Mouse (Mus musculus) forebrain, embryonic 15.5 days (tissue): Measurements from ENCODE around the gene Dusp12. TPM values are rescaled to one million over a fixed set of nuclear protein-coding genes. Genes with fewer than 3 reads are reported as not detected.

Source experiments
- polyA plus RNA-seq: library from polyadenylated mRNA; unstranded; fragments of >200 nt; fragmentation: Nextera tagmentation; extraction: Ambion mirVana; gene quantifications from 2 replicates; pipeline ENCODE4 v1.2.1, GENCODE M21; 2015

Dusp12 gene
- polyA plus RNA-seq, 1 experiment from 2014 or later = 36.8 TPM

Other genes with a start within 250 kb of the Dusp12 start
- 10.1 and 11.4 TPM in 2 replicates for gene Olfml2b, start 241.0 kb downstream of the Dusp12 start, polyA plus RNA-seq
- gene Atf6, start 17.8 kb downstream of the Dusp12 start, polyA plus RNA-seq = 7.6 and 7.7 TPM in 2 replicates
- 0.22 and 0.40 TPM in 2 replicates for gene Gm26620, start 475 bp downstream of the Dusp12 start, polyA plus RNA-seq
- gene Fcrlb, start 27.4 kb upstream of the Dusp12 start, polyA plus RNA-seq = 0.22 and 0.28 TPM in 2 replicates
- gene Fcrla, start 42.0 kb upstream of the Dusp12 start, polyA plus RNA-seq = not detected in 2 replicates
- 1.0 and 1.1 TPM in 2 replicates for gene Fcgr2b, start 91.0 kb upstream of the Dusp12 start, polyA plus RNA-seq
- gene Fcgr4, start 133.4 kb upstream of the Dusp12 start, polyA plus RNA-seq = 0.34 and 0.36 TPM in 2 replicates
- 8.7 and 8.8 TPM in 2 replicates for gene Fcgr3, start 179.4 kb upstream of the Dusp12 start, polyA plus RNA-seq
- 4.0 and 10.3 TPM in 2 replicates for gene Cfap126, start 228.4 kb upstream of the Dusp12 start, polyA plus RNA-seq